Mouse (Mus musculus) CH12.LX (cell line): ENCODE measurements around the gene Pck2. TPM values are rescaled to one million over a fixed set of nuclear protein-coding genes. Genes with fewer than 3 reads are reported as not detected.

Experiments
- DNase-seq: peaks from one replicate; pipeline ENCODE4 v3.0.0-alpha.2; 2013; ENCODE audit errors: extremely low read depth
- H3K27ac ChIP-seq: 2 replicates; pipeline ENCODE4 v1.5.1; 2012; ENCODE audit warnings: low read depth, mild to moderate bottlenecking, control low read depth, moderate library complexity; ENCODE audit not compliant: insufficient read depth
- H3K27me3 ChIP-seq: replicated peaks from 2 replicates; pipeline ENCODE3; 2012; ENCODE audit warnings: inconsistent platforms
- H3K36me3 ChIP-seq, 2 experiments: replicated peaks in 1 of 2; 2 replicates each; pipeline versions ENCODE3 to v1.6.1; 2012; ENCODE audit warnings: inconsistent platforms in 1 of 2, low read length in 1 of 2, mild to moderate bottlenecking in 1 of 2, mixed read lengths in 1 of 2, moderate library complexity in 1 of 2; ENCODE audit not compliant: control insufficient read depth in 1 of 2, insufficient read depth in 1 of 2
- H3K4me1 ChIP-seq, 2 experiments: 2 replicates each; pipeline ENCODE4 v1.6.1; 2012; ENCODE audit warnings: inconsistent platforms in 1 of 2, moderate library complexity in 1 of 2; ENCODE audit not compliant: insufficient read depth in 2 of 2, control insufficient read depth in 1 of 2
- H3K4me2 ChIP-seq: 2 replicates; pipeline ENCODE4 v1.6.1; 2012; ENCODE audit warnings: low read depth, mild to moderate bottlenecking, control low read depth; ENCODE audit not compliant: poor library complexity, insufficient read depth, severe bottlenecking
- H3K4me3 ChIP-seq, 3 experiments: fragments of 150-350 bp in 1 of 3; sonication (generic) in 1 of 3; replicated peaks in 1 of 3; 2 replicates each; pipeline versions ENCODE3 to v1.5.1; 2011 to 2012; ENCODE audit warnings: low read depth in 2 of 3, low read length in 2 of 3, mild to moderate bottlenecking in 2 of 3, moderate library complexity in 2 of 3, control low read depth in 1 of 3, improper control_type of control experiment in 1 of 3, inconsistent platforms in 1 of 3, mixed read lengths in 1 of 3; ENCODE audit not compliant: poor library complexity in 1 of 3
- H3K79me2 ChIP-seq: replicated peaks from 2 replicates; pipeline ENCODE4 v1.6.1; 2012; ENCODE audit warnings: mild to moderate bottlenecking, moderate library complexity; ENCODE audit not compliant: control insufficient read depth, poor library complexity, insufficient read depth, severe bottlenecking; ENCODE audit errors: extremely low read depth
- H3K9ac ChIP-seq: 2 replicates; pipeline ENCODE4 v1.6.1; 2012; ENCODE audit warnings: low read depth, mild to moderate bottlenecking, control low read depth, moderate library complexity; ENCODE audit not compliant: insufficient read depth
- H3K9me3 ChIP-seq: replicated peaks from 2 replicates; pipeline ENCODE3; 2012; ENCODE audit warnings: low read length, inconsistent platforms, mixed read lengths
- BHLHE40 ChIP-seq: IDR thresholded peaks from 2 replicates; pipeline ENCODE4 v1.6.1; 2011; ENCODE audit warnings: mild to moderate bottlenecking, low read depth, low read length, improper control_type of control experiment
- CHD1 ChIP-seq: IDR thresholded peaks from 2 replicates; pipeline ENCODE4 v1.6.1; 2012; ENCODE audit warnings: low read depth, low read length, improper control_type of control experiment, inconsistent platforms
- CHD2 ChIP-seq: IDR thresholded peaks from 2 replicates; pipeline ENCODE4 v1.6.1; 2011; ENCODE audit warnings: low read length, improper control_type of control experiment
- CTCF ChIP-seq, 2 experiments: IDR thresholded peaks in 1 of 2; conservative IDR thresholded peaks in 1 of 2; 2 replicates each; pipeline ENCODE4 v1.5.1; 2011 to 2012; ENCODE audit warnings: low read depth in 2 of 2, low read length in 2 of 2, improper control_type of control experiment in 1 of 2, inconsistent platforms in 1 of 2, mild to moderate bottlenecking in 1 of 2, moderate library complexity in 1 of 2
- ELF1 ChIP-seq: IDR thresholded peaks from 2 replicates; pipeline ENCODE4 v1.6.1; 2014; ENCODE audit warnings: low read depth, mild to moderate bottlenecking, inconsistent platforms, low read length, improper control_type of control experiment
- EP300 ChIP-seq: IDR thresholded peaks from 2 replicates; pipeline ENCODE4 v1.6.1; 2011; ENCODE audit warnings: low read length, improper control_type of control experiment
- GABPA ChIP-seq: IDR thresholded peaks from 2 replicates; pipeline ENCODE4 v1.6.1; 2012; ENCODE audit warnings: low read depth, low read length, improper control_type of control experiment, inconsistent platforms; ENCODE audit not compliant: insufficient replicate concordance
- IRF4 ChIP-seq: IDR thresholded peaks from 2 replicates; pipeline ENCODE4 v1.6.1; 2014; ENCODE audit warnings: low read depth, mild to moderate bottlenecking, inconsistent platforms, low read length, improper control_type of control experiment
- JUN ChIP-seq: IDR thresholded peaks from 2 replicates; pipeline ENCODE4 v1.6.1; 2011; ENCODE audit warnings: low read depth, mild to moderate bottlenecking, low read length, improper control_type of control experiment, moderate library complexity; ENCODE audit not compliant: insufficient read depth
- JUND ChIP-seq: conservative IDR thresholded peaks from 2 replicates; pipeline ENCODE4 v1.6.1; 2011; ENCODE audit warnings: low read depth, low read length, improper control_type of control experiment
- MAFK ChIP-seq: IDR thresholded peaks from 2 replicates; pipeline ENCODE4 v1.6.1; 2011; ENCODE audit warnings: low read length, improper control_type of control experiment; ENCODE audit not compliant: insufficient replicate concordance
- MAZ ChIP-seq: IDR thresholded peaks from 2 replicates; pipeline ENCODE4 v1.6.1; 2012; ENCODE audit warnings: low read depth, mild to moderate bottlenecking, inconsistent platforms, low read length, improper control_type of control experiment, moderate library complexity
- NELFE ChIP-seq: IDR thresholded peaks from 2 replicates; pipeline ENCODE4 v1.6.1; 2011; ENCODE audit warnings: low read depth, low read length, improper control_type of control experiment
- NRF1 ChIP-seq: IDR thresholded peaks from 2 replicates; pipeline ENCODE4 v1.6.1; 2014; ENCODE audit warnings: low read depth, mild to moderate bottlenecking, inconsistent platforms, low read length, improper control_type of control experiment, moderate library complexity
- POLR2A ChIP-seq: IDR thresholded peaks from 2 replicates; pipeline ENCODE4 v1.6.1; 2011; ENCODE audit warnings: low read depth, mild to moderate bottlenecking, improper control_type of control experiment, low read length
- POLR2AphosphoS2 ChIP-seq: IDR thresholded peaks from 2 replicates; pipeline ENCODE4 v1.6.1; 2011; ENCODE audit warnings: low read depth, low read length, improper control_type of control experiment
- RAD21 ChIP-seq: IDR thresholded peaks from 2 replicates; pipeline ENCODE4 v1.6.1; 2011; ENCODE audit warnings: low read depth, mild to moderate bottlenecking, low read length, improper control_type of control experiment, moderate library complexity
- RCOR1 ChIP-seq: conservative IDR thresholded peaks from 2 replicates; pipeline ENCODE4 v1.6.1; 2012; ENCODE audit warnings: low read depth, mild to moderate bottlenecking, inconsistent platforms, low read length, improper control_type of control experiment
- SIN3A ChIP-seq: IDR thresholded peaks from 2 replicates; pipeline ENCODE4 v1.6.1; 2012; ENCODE audit warnings: low read length, improper control_type of control experiment, inconsistent platforms
- SMC3 ChIP-seq: IDR thresholded peaks from 2 replicates; pipeline ENCODE4 v1.6.1; 2011; ENCODE audit warnings: low read depth, low read length, improper control_type of control experiment
- UBTF ChIP-seq: IDR thresholded peaks from 2 replicates; pipeline ENCODE4 v1.6.1; 2012; ENCODE audit warnings: low read depth, mild to moderate bottlenecking, inconsistent platforms, low read length, improper control_type of control experiment, moderate library complexity
- USF2 ChIP-seq: conservative IDR thresholded peaks from 2 replicates; pipeline ENCODE4 v1.6.1; 2011; ENCODE audit warnings: low read depth, low read length, improper control_type of control experiment
- ZKSCAN1 ChIP-seq: IDR thresholded peaks from 2 replicates; pipeline ENCODE4 v1.6.1; 2012; ENCODE audit warnings: low read depth, inconsistent platforms, low read length, improper control_type of control experiment, borderline replicate concordance
- dilution Hi-C: fragments of 300-500 bp; cut with MboI; formaldehyde crosslinking; loops from 2 replicates; pipeline ENCODE4 v1.14.3; 2020; ENCODE audit warnings: low sequenced_read_pairs; ENCODE audit not compliant: extremely low pct_unique_long_range_greater_than_20kb, extremely low pct_ligation_motif_present
- in situ Hi-C: fragments of 300-500 bp; cut with MboI; formaldehyde crosslinking; loops from 3 replicates; pipeline ENCODE4 v1.14.3; 2019; ENCODE audit warnings: low sequenced_read_pairs, low pct_ligation_motif_present, low pct_unique_long_range_greater_than_20kb, mixed read lengths
- polyA plus RNA-seq: library from polyadenylated mRNA; unstranded; fragments of >175 nt; gene quantifications from 2 replicates; pipeline ENCODE4 v1.2.1, GENCODE M21; 2012; ENCODE audit warnings: low read depth; ENCODE audit not compliant: insufficient read length
- total RNA-seq, 2 experiments: library from RNA; depleted of rRNA; stranded (reverse); fragments of 300-350 nt in 1 of 2; fragments of >200 nt in 1 of 2; gene quantifications; 2 replicates each; pipeline ENCODE4 v1.2.3; 2012 to 2014

Gene Pck2
- total and polyA plus RNA-seq, 3 experiments: 120 to 286 (median 144) TPM

- in situ Hi-C loops (no loop called here), dilution Hi-C loops (no loop called here)
- TF ChIP-seq USF2 (no peak), RCOR1 (no peak), CHD2 (no peak), JUND (no peak), UBTF (no peak), SIN3A (no peak), GABPA (no peak), NRF1 (no peak), IRF4 (no peak), POLR2A (no peak), BHLHE40 (no peak), JUN (no peak), MAZ (no peak), CHD1 (no peak), CTCF (conservative IDR thresholded peaks at IDR 0.05 in 1 of 2, IDR thresholded peaks at IDR 0.05 in 1 of 2; ENCODE audit: low read depth in 2 of 2, low read length in 2 of 2) (no peak), NELFE (no peak), MAFK (no peak), RAD21 (no peak), ZKSCAN1 (no peak), ELF1 (no peak)
- H3K79me2 ChIP-seq: peaks cover 22% of the 10 kb centered on the region
- peaks cover 72 to 80% of the 10 kb centered on the region in 2 experiments for H3K36me3 ChIP-seq
- peaks cover 11 to 49% of the 10 kb centered on the region in 2 experiments for H3K4me1 ChIP-seq
- H3K4me3 ChIP-seq: no peak overlapping the region
- no peaks in the 10 kb centered on the region for H3K27me3 ChIP-seq
- no peak for DNase-seq
- H3K4me2 ChIP-seq: no peak overlapping the region
- H3K27ac ChIP-seq: no peak overlapping the region
- no peak overlapping the region for H3K9ac ChIP-seq
- no peaks in the 10 kb centered on the region for H3K9me3 ChIP-seq
These were observed 4.3 kb downstream of the Pck2 start for GRCm38 (mm10) chr14:55544334-55544733.

GRCm38 (mm10) chr14:55550191-55550590, 10.1 kb downstream of the Pck2 start:
- dilution Hi-C loops (no loop called here), in situ Hi-C loops (no loop called here)
- no peaks in the 10 kb centered on the region for H3K79me2 ChIP-seq
- peaks cover 43 to 62% of the 10 kb centered on the region in 2 experiments for H3K36me3 ChIP-seq
- no peak overlapping the region for H3K27ac ChIP-seq
- H3K9me3 ChIP-seq: no peaks in the 10 kb centered on the region
- H3K4me2 ChIP-seq: no peak overlapping the region
- H3K4me3 ChIP-seq: no peak overlapping the region
- no peak overlapping the region for H3K9ac ChIP-seq
- no peaks in the 10 kb centered on the region for H3K27me3 ChIP-seq
- TF ChIP-seq EP300: no peak
- no peak for TF ChIP-seq SMC3
- TF ChIP-seq POLR2AphosphoS2: no peak; the same call in 1 of the 2 replicates
- no peak for TF ChIP-seq USF2
- no peak for TF ChIP-seq GABPA
- no peak for TF ChIP-seq JUN
- no peak for TF ChIP-seq ELF1
- peaks cover 0 to 17% of the 10 kb centered on the region in 2 experiments; a peak in 2 of 4 replicates for H3K4me1 ChIP-seq
- no peak for DNase-seq
